Mouse (Mus musculus) small intestine, adult 2 months (tissue): Measurements from ENCODE around the gene Gmpr2.

Source experiments
- CTCF ChIP-seq: fragments of 200-500 bp; IDR thresholded peaks from 2 replicates; pipeline ENCODE4 v1.5.1; 2012; ENCODE audit warnings: low read depth, mild to moderate bottlenecking, control low read depth, inconsistent platforms, low read length, moderate library complexity, mixed read lengths; ENCODE audit not compliant: insufficient replicate concordance, insufficient read length; ENCODE audit errors: extremely low read depth
- POLR2A ChIP-seq: fragments of 200-500 bp; IDR thresholded peaks from 2 replicates; pipeline ENCODE4 v1.6.1; 2012; ENCODE audit warnings: low read depth, mild to moderate bottlenecking, control low read depth, inconsistent platforms, low read length, moderate library complexity

DNA sequence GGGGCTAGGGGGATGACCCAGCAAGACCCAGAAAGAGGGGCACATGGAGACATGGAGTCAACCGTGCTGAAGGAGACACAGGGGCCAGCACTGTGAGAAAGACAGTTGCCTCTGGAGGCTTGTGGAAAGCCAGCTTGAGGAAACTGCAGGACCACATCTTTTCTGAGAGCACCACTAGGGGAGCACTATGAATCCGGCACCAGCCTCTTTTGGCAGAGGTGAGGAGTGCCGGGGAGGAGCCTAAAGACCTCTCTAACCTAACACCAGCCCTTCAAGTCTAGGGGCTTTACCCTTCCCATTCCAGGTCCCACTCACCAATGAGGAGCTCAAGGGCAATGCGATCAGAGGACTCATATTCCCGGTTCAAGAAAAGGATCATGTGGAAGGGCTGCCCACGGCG lies 40.0 kb downstream of the Gmpr2 start:
- TF ChIP-seq POLR2A, result no peak
- no peak for TF ChIP-seq CTCF
